Mouse (Mus musculus): ENCODE measurements around the gene Rac1.

DNA sequence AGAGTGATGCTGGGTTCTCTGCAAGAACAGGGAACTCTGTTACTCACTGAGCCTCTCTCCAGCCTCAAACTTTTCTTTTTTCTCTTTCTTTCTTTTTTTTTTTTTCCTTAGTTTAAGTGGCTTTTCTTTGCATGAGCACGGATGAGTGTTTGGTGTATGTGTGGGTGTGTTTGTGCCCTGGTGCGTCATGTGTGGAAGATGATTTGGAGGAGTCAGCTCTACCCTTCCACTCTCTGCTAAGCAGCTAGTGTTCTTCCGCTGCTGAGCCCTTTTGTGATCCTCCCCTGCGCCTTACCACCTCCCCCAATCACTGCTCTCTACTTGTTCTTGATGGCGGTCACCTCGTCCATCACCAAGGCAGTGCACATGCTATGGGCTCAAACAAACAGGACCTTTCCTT lies 32.1 kb downstream of the Rac1 start:
- TF ChIP-seq CTCF (IDR thresholded peaks at IDR 0.05; ENCODE audit: borderline replicate concordance, insufficient read depth, low read depth, low read length) (no peak), POLR2A (IDR thresholded peaks at IDR 0.05; ENCODE audit: borderline replicate concordance, insufficient read depth, low read length) (no peak)
